Mouse (Mus musculus): ENCODE results near the gene Gal.
A peak's percentile ranks its signal among the peaks of the same experiment; 100 is the strongest.

DNA sequence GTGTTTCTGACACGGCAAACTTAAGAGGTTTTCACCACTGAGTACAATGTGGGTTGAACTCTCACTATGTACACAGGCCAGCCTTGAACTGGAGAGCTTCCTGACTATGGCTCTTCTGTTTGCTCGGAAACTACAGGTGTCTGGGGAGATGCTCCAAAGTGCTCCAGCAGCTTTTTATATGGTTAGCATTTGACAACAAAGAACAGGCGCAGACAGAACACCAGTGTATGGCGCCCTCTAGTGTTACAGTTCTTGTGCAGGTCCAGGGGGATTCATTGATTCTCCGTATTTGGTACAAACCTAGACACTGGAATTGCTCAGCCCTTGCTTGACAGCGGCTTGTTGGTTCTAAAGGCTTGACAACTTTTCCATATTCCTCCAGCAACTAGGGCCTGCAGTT, 36.8 kb upstream of the Gal start:
- TF ChIP-seq CTCF (IDR thresholded peaks at IDR 0.05; ENCODE audit: low read depth) (peak; percentile 80), EP300 (IDR thresholded peaks at IDR 0.05; ENCODE audit: low read depth) (no peak)

All from liver, embryonic 14.5 days (tissue).